Mouse (Mus musculus): ENCODE results near the gene Guk1.

Guk1 gene

GRCm38 (mm10) chr11:59209580-59209979 is 17.6 kb upstream of the Guk1 start:
- DNase-seq: no peak

- DNase-seq: peak; percentile 64
Observed at GRCm38 (mm10) chr11:59209003-59209441, 17.0 kb upstream of the Guk1 start.

GRCm38 (mm10) chr11:59208153-59208831 is 16.3 kb upstream of the Guk1 start, which contains the start of gene 2310033P09Rik:
Gene 2310033P09Rik, plus strand, starts transcription at chr11:59208321.
- DNase-seq: peak; percentile 94

GRCm38 (mm10) chr11:59202081-59202995 is 10.3 kb upstream of the Guk1 start, which contains the start of gene Mrpl55:
Gene Mrpl55, plus strand, starts transcription at chr11:59202486.
- peak; percentile 98 for DNase-seq

GRCm38 (mm10) chr11:59201216-59202002 is 9.4 kb upstream of the Guk1 start:
- no peak for DNase-seq

- DNase-seq: no peak
Observed at GRCm38 (mm10) chr11:59196230-59196629, 4.2 kb upstream of the Guk1 start.

- DNase-seq: peak; percentile 90
Observed at GRCm38 (mm10) chr11:59191231-59192058, 567 bp downstream of the Guk1 start.

- no peak for DNase-seq
Observed at GRCm38 (mm10) chr11:59187706-59188105, 4.3 kb downstream of the Guk1 start.

GRCm38 (mm10) chr11:59185490-59185889 is 6.5 kb downstream of the Guk1 start:
- no peak for DNase-seq

- DNase-seq: peak; percentile 58
Observed at GRCm38 (mm10) chr11:59183821-59184220, 8.2 kb downstream of the Guk1 start.

- peak; percentile 9 for DNase-seq
Observed at GRCm38 (mm10) chr11:59182864-59183331, 9.1 kb downstream of the Guk1 start, which contains the start of gene Gjc2. Gene Gjc2, minus strand, starts transcription at chr11:59183213.

GRCm38 (mm10) chr11:59176921-59177320 is 15.1 kb downstream of the Guk1 start:
- DNase-seq: no peak

GRCm38 (mm10) chr11:59176475-59176874 is 15.5 kb downstream of the Guk1 start:
- DNase-seq: no peak

GRCm38 (mm10) chr11:59174189-59174838 is 17.7 kb downstream of the Guk1 start:
- no peak for DNase-seq

- DNase-seq: no peak
Observed at GRCm38 (mm10) chr11:59170549-59170948, 21.5 kb downstream of the Guk1 start.

- DNase-seq: no peak
Observed at GRCm38 (mm10) chr11:59169807-59170206, 22.2 kb downstream of the Guk1 start.

GRCm38 (mm10) chr11:59165616-59166241 is 26.3 kb downstream of the Guk1 start:
- no peak for DNase-seq

GRCm38 (mm10) chr11:59164384-59164783 is 27.6 kb downstream of the Guk1 start:
- no peak for DNase-seq

- peak; percentile 97 for DNase-seq
Observed at GRCm38 (mm10) chr11:59163255-59164236, 28.5 kb downstream of the Guk1 start, which contains the start of gene Iba57. Gene Iba57, minus strand, starts transcription at chr11:59163739.
